Mouse (Mus musculus) right cerebral cortex, postnatal 4 days (tissue): ENCODE measurements around the gene Pcgf2.
A peak's percentile ranks its signal among the peaks of the same experiment; 100 is the strongest.
"Not testable (repeated sequence)": the region's sequence is repeated elsewhere in the genome, so short reads cannot be mapped to it uniquely, and the experiment has no call there.

Experiments
- DNase-seq: peaks from one replicate; pipeline ENCODE4 v3.0.0-alpha.2; 2022

The Pcgf2 gene

DNA sequence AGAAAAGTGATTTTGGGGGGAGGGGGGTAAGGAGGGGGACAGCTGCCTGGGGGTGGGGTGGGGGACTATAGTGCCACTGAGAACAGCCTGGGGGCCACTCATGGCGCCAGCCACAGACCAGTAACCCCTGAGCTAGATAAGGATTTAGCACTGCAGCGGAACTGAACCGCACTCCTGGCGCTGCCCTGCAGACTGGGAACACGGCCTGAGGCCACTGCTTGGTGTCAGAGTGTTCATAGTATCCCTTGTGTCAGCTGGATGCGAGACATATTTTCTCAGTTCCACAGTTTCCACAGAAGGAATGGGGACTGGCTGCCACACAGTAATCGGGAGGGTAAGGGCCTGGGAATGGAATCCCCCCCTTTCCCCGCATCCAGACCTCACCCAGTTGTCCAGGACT lies 15.7 kb upstream of the Pcgf2 start:
- DNase-seq, result no peak

DNA sequence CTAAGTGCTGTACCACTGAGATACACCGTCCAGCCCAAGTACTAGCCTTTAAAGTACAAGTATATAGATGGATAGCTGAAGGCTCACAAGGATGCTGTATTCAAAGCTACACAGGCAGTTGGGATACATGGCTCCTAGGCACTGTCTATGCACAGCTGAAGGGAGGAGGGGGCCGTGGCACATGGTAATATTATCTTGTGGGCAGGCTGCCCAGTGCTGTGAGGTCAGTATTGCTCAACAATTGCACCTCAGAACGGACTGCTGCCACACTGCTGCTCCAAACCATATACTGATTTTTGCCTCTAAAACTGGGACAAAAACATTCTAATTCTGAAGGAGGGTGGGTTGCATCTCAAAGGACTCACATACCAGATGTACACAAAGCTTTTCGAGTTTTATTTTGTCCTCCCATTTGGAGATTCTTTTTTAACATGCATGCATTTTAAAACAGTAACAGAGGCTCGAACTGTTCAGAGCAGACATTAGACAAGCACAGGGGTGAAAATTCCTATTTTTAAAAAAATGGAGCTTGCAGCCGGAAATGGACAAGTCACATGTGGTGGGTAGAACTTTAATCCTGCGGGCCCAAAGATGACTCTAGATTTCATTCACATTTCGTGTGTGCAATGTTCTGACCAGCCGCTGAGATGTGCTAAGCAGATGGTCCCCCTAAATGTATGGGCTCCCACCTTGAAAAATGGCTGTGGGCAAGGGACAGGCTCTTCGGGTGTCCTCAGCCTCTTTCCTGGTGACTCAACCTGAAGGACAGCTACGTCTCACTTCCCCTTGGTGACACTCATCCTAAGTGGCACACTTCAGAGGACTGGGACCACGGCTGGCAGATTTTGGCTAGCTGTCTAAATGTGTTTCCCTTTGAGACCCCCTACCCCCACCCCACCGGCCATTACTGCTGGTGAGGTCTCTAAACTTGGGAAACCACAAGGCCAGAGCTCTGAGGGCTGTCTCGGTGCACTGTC lies 14.8 kb upstream of the Pcgf2 start:
- DNase-seq, result no peak

- DNase-seq, result no peak
These were observed 14.1 kb upstream of the Pcgf2 start for GRCm38 (mm10) chr11:97714356-97714755.

DNA sequence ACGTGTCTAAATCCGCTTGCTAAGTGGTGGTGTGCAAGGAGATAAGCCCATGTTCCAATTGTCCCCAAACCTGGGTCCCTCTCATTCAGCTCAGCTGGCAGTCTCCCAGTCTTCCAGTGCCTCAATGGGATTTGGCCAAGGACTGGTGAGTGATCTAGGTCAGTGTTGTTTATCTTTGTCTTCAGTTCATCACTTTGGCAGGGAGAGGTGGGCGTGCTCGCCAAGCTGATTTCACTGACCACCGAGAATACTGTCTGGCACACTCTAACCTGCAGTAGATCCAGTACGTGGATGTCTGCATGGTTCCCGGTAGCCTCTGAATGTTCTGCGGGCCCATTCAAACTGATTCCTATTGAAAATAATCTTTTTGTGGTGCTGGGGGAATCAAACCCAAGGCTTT lies 13.6 kb upstream of the Pcgf2 start:
- no peak for DNase-seq

GRCm38 (mm10) chr11:97712286-97712685 lies 12.0 kb upstream of the Pcgf2 start:
- DNase-seq, result no peak

GRCm38 (mm10) chr11:97711200-97711900 lies 11.1 kb upstream of the Pcgf2 start:
- no peak for DNase-seq

GRCm38 (mm10) chr11:97710067-97710466 lies 9.8 kb upstream of the Pcgf2 start:
- not testable (repeated sequence) for DNase-seq

- peak; percentile 98 for DNase-seq
These were observed 2.9 kb upstream of the Pcgf2 start, which contains the start of gene Psmb3 for GRCm38 (mm10) chr11:97703039-97703826. Psmb3 (plus strand) TSS chr11:97703399.

- DNase-seq, result peak; percentile 93
These were observed 2.1 kb upstream of the Pcgf2 start for GRCm38 (mm10) chr11:97702393-97702745.

- DNase-seq, result no peak
These were observed 1.5 kb upstream of the Pcgf2 start for GRCm38 (mm10) chr11:97701581-97702392.

DNA sequence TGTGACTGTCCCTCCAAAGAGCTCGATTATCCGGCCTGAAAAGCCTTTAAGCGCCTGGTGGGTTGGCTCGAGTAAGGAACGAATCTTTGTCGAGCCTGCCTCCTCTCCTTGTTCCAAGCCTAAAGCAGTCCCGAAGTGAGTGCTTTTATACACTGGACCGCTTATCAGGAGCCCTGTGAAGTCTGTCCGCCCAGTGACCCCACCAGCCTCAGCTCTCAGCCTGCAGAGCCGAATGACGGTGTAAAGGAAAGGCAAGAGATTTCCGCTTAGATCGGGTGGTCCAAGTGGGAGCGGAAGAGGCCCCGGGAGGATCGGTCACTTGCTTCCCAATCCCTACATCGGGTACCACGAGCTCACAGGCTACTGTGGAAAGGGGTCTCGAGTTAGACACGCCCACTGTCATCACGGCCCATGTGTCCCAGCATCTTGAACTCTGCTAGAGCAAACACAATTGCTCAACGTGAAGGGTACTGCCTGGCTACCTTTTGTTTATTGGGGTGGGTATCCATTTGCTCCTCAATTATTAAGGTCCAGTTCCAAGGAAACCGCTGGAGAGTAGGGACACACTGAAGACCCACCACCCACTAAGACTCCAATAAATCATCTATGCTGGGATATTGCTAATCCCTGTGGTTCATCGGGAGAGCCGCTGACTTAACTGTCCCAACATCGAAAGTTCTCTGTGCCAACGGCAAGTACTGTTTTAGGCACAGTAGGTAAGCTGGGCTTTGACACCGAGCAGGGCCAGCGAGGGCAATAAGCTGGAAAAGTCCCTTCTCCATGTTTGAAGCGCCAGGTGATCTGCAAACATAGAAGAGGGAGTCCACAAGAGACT lies 666 bp upstream of the Pcgf2 start:
- no peak for DNase-seq

- peak; percentile 88 for DNase-seq
These were observed 683 bp downstream of the Pcgf2 start for GRCm38 (mm10) chr11:97699626-97700002.

GRCm38 (mm10) chr11:97698741-97699611 lies 1.3 kb downstream of the Pcgf2 start:
- DNase-seq, result peak; percentile 76

DNA sequence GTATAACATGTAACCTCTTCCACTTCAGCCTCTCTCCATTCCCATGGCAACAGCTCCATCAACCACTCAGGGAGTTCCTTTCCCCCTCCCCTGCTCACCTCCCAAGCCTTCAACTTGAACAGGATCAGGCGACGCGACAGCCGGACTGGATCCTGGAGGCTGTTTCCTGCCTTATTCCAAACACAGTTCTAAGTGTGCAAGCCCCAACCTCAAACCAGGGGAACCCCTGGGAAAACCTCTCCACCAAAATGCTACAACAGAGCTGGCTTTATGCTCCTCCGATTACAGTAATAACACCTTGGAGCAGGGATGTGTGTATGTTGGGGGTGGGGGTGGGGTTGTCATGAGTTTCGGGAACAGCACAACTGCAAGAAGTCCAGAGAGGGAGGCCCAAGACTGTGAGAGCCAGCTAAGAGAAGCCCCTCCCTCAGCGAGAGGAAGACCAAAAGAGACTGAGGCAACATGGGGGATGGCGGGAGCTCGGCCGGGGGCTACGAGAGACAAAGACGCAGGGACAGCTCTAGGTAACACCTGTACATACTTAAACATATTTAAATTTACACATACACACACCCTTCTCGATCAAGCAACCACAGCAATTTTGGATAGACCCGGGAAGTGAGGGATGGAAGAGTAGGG lies 2.3 kb downstream of the Pcgf2 start:
- no peak for DNase-seq

GRCm38 (mm10) chr11:97697199-97697890 lies 3.0 kb downstream of the Pcgf2 start:
- no peak for DNase-seq

DNA sequence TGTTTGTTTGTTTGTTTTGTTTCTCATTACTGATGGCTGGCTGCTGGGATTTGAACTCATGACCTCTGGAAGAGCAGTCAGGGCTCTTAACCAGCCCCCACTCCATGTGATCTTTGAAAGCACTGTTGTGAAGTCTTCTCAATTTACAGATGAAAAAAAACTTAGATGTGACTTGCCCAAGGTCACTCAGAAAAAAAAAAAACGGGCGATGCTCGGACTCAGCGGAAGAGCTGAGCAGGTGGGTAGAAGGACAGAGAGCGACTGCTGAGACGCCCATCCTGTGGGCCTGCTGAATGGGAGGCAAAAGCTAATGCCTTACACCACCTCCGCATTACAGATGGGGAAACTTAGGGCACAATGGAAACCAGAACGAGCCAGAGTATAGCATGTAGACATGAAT lies 3.6 kb downstream of the Pcgf2 start:
- DNase-seq, result no peak

DNA sequence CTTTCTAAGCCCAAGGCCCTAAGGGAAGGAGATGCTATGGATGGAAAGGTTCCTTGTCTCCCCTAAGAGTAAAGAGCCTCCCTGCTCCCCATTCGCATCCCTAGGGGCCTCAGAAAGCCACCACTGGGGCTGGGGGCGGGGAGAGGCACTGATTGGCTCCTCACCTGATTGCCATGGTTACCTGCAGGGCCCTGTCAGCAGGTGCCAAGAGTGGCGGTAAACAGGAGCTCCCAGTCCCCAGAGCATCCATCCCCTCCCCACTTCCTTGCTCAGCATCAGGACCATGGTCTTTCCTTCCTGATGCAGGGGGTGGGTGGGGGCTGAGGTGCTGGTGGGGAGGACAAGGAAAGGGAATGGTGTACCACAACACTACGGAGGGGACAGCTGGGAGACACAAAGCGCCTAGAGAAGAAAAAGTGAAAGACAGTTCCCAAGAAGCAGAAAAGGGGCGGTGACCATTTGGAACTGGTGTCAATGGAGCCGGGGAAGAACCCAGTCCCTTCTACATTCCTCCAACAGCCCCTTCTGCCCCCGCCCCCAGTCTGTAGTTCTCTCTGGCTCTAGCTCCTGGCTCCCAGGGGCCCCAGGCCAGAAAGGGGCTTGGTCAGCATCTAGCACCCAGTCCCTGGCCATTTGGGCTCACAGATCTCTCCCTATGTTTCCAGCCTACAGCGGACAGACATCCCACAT lies 4.4 kb downstream of the Pcgf2 start:
- DNase-seq, result no peak

- DNase-seq, result peak; percentile 69
These were observed 5.2 kb downstream of the Pcgf2 start for GRCm38 (mm10) chr11:97694921-97695711.
